Mouse (Mus musculus) heart, embryonic 11.5 days (tissue): ENCODE measurements around the gene Pcdh9. TPM values are rescaled to one million over a fixed set of nuclear protein-coding genes. Genes with fewer than 3 reads are reported as not detected.

ENCODE experiments used
- ATAC-seq: fragments of 200-750 bp; cut with Nextera tagmentation; replicated peaks from 2 replicates; pipeline ENCODE4 v1.8.0; 2017; ENCODE audit warnings: moderate library complexity; ENCODE audit not compliant: insufficient number of reproducible peaks, low FRiP score, low TSS enrichment
- H3K27ac ChIP-seq: fragments of 300-500 bp; sonication (generic); 2 replicates; pipeline ENCODE4 v1.5.1; 2014; ENCODE audit warnings: mild to moderate bottlenecking, low read depth, low read length
- H3K27me3 ChIP-seq: fragments of 300-500 bp; sonication (generic); 2 replicates; pipeline ENCODE4 v1.6.1; 2014; ENCODE audit warnings: mild to moderate bottlenecking, low read length, mixed read lengths; ENCODE audit not compliant: control insufficient read depth, insufficient read depth
- H3K36me3 ChIP-seq: fragments of 300-500 bp; sonication (generic); 2 replicates; pipeline ENCODE4 v1.6.1; 2014; ENCODE audit warnings: mild to moderate bottlenecking, low read length, moderate library complexity, mixed read lengths; ENCODE audit not compliant: control insufficient read depth, insufficient read depth
- H3K4me1 ChIP-seq: fragments of 300-500 bp; sonication (generic); 2 replicates; pipeline ENCODE4 v1.6.1; 2014; ENCODE audit warnings: low read length; ENCODE audit not compliant: control insufficient read depth, insufficient read depth
- H3K4me2 ChIP-seq: fragments of 300-500 bp; sonication (generic); 2 replicates; pipeline ENCODE4 v1.6.1; 2014; ENCODE audit warnings: mild to moderate bottlenecking, moderate library complexity
- H3K4me3 ChIP-seq: fragments of 300-500 bp; sonication (generic); 2 replicates; pipeline ENCODE4 v1.5.1; 2014; ENCODE audit warnings: low read depth, low read length
- H3K9ac ChIP-seq: fragments of 300-500 bp; sonication (generic); 2 replicates; pipeline ENCODE4 v1.6.1; 2014; ENCODE audit warnings: mild to moderate bottlenecking, low read depth, low read length, moderate library complexity
- H3K9me3 ChIP-seq: fragments of 300-500 bp; sonication (generic); replicated peaks from 2 replicates; pipeline ENCODE4 v1.6.1; 2016; ENCODE audit warnings: low read length; ENCODE audit not compliant: control insufficient read depth
- WGBS: fragments of 180-500 bp; shearing (Covaris S2); extraction: QIAGEN DNeasy Blood & Tissue Kit; methylation state at CpG from one replicate; pipeline ENCODE4 v1.1.7; 2014; ENCODE audit not compliant: insufficient replicate concordance; 5-methylcytosine and 5-hydroxymethylcytosine counted together
- polyA plus RNA-seq: library from polyadenylated mRNA; unstranded; fragments of >200 nt; fragmentation: Nextera tagmentation; extraction: Ambion mirVana; gene quantifications from 2 replicates; pipeline ENCODE4 v1.2.1, GENCODE M21; 2014

Pcdh9 gene
- polyA plus RNA-seq, 1 experiment from 2014 or later: 5.6 TPM

DNA sequence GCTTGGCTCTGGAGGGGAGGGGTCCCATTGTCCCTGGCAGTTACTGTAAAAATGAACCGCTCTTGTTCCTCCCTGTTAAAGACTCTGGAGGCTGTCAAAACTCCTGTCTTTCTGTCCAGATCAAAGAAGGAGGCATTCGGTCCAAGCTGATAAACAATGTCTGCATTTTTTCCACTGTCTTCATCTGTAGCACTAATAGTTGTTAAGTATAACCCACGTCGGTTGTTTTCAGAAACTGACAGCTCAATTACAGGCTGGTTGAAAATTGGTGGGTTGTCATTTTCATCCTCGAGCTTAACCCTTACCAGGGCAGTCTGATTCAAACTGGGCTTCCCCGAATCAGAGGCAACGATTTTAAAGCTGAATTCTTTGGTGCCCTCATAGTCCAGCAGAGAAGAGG, 3.4 kb downstream of the Pcdh9 start:
- Histone ChIP-seq H3K9ac (no peak overlapping the region), H3K4me1 (no peaks in the 10 kb centered on the region), H3K4me3 (no peak overlapping the region), H3K9me3 (no peaks in the 10 kb centered on the region), H3K36me3 (no peaks in the 10 kb centered on the region), H3K4me2 (no peak overlapping the region), H3K27ac (no peak overlapping the region), H3K27me3 (no peaks in the 10 kb centered on the region)
- ATAC-seq: no peak
- WGBS: 45% methylated on average over 7 of the region's 7 CpGs

DNA sequence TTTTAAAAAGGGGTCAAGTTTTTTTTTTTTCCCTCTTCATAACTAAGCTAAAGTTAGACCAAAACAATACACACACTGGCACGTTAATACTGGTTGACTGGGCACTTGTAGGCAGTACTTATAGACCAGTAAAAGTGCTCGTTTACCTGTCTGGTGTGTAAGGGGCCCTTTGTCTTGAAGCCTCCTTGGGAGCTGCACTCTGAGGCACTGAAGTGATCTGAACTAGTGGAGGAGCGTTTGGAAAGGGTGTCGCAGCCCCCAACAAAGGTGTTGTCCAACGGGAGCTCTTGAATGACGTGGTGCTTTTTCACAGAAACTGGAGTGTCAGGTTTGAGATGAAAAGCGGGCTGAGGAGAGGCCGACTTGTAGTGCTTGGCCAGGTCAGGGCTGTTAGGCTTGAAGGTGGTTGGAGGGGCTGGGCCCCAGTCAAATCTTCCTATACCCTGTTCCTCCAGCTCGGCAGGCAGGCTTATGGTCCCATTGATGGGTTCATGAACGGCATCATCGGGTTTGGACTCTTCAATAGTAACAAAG, 4.9 kb downstream of the Pcdh9 start:
- Histone ChIP-seq H3K36me3 (no peaks in the 10 kb centered on the region), H3K27me3 (no peaks in the 10 kb centered on the region), H3K4me2 (no peak overlapping the region), H3K4me3 (no peak overlapping the region), H3K27ac (no peak overlapping the region), H3K9me3 (no peaks in the 10 kb centered on the region), H3K9ac (no peak overlapping the region), H3K4me1 (no peaks in the 10 kb centered on the region)
- WGBS: 77% methylated on average over 11 of the region's 11 CpGs
- no peak for ATAC-seq

DNA sequence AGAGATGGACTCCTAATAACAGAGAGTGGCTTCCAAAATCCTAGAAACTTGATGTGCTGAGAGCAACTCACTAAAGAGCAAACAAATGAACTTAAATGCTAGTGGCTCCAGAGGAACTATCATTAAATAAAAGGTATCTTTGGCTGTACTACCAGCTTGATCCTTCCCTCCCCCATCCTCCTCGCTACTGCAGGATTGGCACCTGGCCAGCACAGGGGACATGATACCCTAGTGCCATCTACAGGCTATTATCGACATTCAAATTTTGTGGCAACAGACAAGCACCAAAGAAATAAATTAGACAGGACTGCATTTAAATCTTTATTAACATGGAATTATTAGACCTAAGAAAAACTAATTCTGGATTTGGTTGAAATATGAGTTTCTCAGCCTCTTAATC, 6.0 kb downstream of the Pcdh9 start:
- Histone ChIP-seq H3K9ac (no peak overlapping the region), H3K9me3 (no peaks in the 10 kb centered on the region), H3K4me2 (no peak overlapping the region), H3K4me3 (no peak overlapping the region), H3K27ac (no peak overlapping the region), H3K4me1 (no peaks in the 10 kb centered on the region), H3K27me3 (no peaks in the 10 kb centered on the region), H3K36me3 (no peaks in the 10 kb centered on the region)
- no peak for ATAC-seq
- WGBS: 8% methylated on average over 2 of the region's 2 CpGs

DNA sequence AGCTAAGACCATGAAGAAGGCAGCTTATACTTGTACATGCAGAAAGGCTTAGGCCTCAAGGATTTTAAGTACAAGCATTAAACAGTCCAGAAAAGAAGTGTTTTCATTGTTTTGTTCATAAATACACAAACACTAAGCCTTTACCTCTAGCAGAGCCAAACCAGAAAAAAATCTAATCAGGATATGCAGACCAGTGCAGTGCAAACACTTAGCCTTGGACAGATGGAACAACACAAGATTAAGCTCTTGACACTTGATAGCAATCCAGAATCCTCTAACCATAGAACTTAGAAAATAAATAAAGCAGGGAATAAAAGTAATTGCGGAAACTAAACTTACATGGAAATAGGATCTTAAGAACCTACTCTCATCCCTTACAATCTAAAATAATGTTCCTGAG, 10.4 kb downstream of the Pcdh9 start:
- Histone ChIP-seq H3K9ac (no peak overlapping the region), H3K4me3 (no peak overlapping the region), H3K4me2 (no peak overlapping the region), H3K4me1 (no peaks in the 10 kb centered on the region), H3K27ac (no peak overlapping the region), H3K9me3 (no peaks in the 10 kb centered on the region), H3K36me3 (no peaks in the 10 kb centered on the region), H3K27me3 (no peaks in the 10 kb centered on the region)
- no peak for ATAC-seq
- 86% methylated on average over 1 of the region's 1 CpGs for WGBS

DNA sequence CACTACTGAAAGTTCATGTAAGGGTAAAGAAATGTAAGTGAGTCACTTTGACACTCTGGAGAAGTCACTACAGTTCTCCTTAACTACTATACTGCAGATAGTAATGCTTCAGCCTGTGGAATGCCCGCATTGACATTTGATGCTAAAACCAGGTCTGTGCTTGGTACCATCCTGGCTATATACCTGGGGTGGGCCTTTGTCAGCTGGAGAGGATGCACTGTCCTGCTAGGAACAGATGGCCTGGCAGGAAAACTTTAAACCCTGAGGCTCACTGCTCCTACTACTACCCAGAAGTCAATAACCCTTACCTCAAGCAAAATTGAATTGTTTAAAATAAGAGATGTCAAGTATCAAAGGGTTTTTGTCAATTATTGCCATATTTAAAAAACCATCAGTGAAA, 14.5 kb downstream of the Pcdh9 start:
- ATAC-seq: no peak
- Histone ChIP-seq H3K36me3 (no peaks in the 10 kb centered on the region), H3K4me3 (no peak overlapping the region), H3K9ac (no peak overlapping the region), H3K27ac (no peak overlapping the region), H3K4me1 (no peaks in the 10 kb centered on the region), H3K27me3 (no peaks in the 10 kb centered on the region), H3K9me3 (no peaks in the 10 kb centered on the region), H3K4me2 (no peak overlapping the region)
- WGBS: 72% methylated on average over 1 of the region's 1 CpGs

DNA sequence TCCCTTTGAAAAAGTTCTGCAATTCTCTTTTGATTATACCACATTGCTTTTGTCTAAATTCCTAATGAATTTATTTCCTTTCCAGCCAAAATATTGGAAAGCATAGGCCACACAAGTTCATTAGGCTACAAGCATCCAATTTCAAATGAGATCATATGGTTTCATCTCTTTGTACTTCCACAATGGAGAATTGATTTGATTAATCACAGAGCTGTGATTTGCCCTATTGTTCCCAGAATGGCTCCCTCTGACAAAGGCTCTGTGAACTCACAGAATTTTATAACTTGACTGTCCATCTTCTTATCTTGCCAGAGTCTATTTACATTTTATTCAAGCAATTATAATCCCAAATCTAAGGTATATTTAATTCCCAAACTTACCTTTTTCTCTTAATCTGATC, 22.3 kb downstream of the Pcdh9 start:
- no peak overlapping the region for H3K9ac ChIP-seq
- H3K27me3 ChIP-seq: no peaks in the 10 kb centered on the region
- H3K4me2 ChIP-seq: no peak overlapping the region
- H3K9me3 ChIP-seq: no peaks in the 10 kb centered on the region
- H3K27ac ChIP-seq: no peak overlapping the region
- H3K4me1 ChIP-seq: no peaks in the 10 kb centered on the region
- H3K36me3 ChIP-seq: no peaks in the 10 kb centered on the region
- ATAC-seq: no peak
- no peak overlapping the region for H3K4me3 ChIP-seq

DNA sequence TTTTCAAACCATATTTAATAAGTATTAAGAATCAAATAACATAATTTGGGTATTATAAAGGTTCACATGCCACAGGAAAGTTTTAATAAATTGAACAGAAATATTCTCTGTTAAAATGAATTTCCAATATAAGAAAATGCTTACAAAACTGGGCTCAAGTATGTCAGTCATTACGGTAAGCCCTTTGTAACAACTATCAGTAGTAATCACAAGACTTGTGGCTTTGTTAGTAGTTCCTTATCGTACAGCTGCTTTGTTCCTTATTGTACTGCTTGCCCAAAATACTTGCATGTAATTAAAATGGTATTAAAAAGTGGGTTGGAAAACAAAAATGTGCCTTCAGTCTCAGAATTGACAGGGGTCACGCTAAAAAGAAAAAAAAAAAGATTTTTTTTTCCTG, 32.4 kb downstream of the Pcdh9 start:
- no peak overlapping the region for H3K9ac ChIP-seq
- 83% methylated on average over 3 of the region's 3 CpGs for WGBS
- H3K36me3 ChIP-seq: no peaks in the 10 kb centered on the region
- H3K4me2 ChIP-seq: no peak overlapping the region
- ATAC-seq: no peak
- H3K27me3 ChIP-seq: no peaks in the 10 kb centered on the region
- no peaks in the 10 kb centered on the region for H3K9me3 ChIP-seq
- H3K27ac ChIP-seq: no peak overlapping the region
- H3K4me1 ChIP-seq: no peaks in the 10 kb centered on the region
- no peak overlapping the region for H3K4me3 ChIP-seq

DNA sequence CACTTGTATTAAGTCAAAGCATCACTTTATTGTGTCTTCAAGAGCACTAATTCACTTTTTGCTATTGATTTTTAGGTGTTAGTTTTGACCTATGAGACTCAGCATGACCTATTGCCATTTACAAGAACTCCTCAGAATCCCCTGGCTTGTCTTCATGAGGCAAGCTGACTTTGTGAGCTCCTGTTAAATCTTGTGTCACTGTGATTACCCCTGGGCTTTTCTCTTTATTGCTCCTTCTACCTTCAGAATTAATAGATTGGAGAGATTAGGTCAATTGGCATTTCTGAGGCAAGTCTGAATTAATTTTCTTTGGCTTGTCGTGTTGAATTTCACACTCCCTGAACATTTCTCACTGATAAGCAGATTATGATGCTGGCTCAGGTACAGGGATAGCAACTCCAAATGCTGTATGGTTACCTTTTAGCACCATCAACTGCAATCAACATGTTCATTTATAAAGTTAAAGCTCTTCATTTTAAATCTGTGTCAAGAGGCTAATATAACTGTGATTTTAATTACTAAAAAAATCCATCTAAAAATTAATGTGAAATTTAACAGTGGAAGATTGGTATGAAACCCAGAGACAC, 44.3 kb downstream of the Pcdh9 start:
- ATAC-seq: no peak
- H3K27me3 ChIP-seq: no peaks in the 10 kb centered on the region
- no peak overlapping the region for H3K4me2 ChIP-seq
- H3K4me1 ChIP-seq: no peaks in the 10 kb centered on the region
- H3K9me3 ChIP-seq: no peaks in the 10 kb centered on the region
- no peak overlapping the region for H3K27ac ChIP-seq
- WGBS: 36% methylated on average over 1 of the region's 1 CpGs
- no peaks in the 10 kb centered on the region for H3K36me3 ChIP-seq
- no peak overlapping the region for H3K9ac ChIP-seq
- H3K4me3 ChIP-seq: no peak overlapping the region

DNA sequence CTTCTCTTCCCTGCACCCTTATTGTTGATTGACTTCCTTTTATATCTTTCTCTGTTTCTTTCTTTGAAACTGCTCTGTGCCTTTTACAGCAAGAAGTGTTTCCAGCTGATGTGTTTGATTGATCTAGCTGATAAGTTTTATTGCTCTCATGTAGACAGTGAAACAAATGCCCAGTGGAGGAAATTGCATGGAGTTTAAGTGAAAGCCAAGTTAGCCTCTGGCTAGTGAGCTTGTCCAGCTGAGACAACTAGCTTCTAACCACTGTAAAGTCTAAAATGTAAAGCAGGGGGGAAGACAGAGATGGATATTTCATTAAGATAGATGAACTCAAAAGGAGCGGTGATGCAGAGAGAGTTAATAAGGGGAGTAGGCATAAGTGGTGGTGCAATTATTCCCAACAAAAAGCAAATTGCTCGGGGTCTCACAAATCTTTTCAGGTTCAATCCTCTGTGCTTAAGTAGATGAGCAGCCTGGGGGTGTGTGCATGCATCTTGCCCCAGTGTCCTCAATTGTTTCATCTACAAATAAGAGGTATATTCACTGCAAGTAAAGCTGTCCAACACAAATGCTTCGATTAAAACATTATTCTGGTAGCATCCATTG, 47.7 kb downstream of the Pcdh9 start:
- ATAC-seq: no peak
- H3K4me3 ChIP-seq: no peak overlapping the region
- no peak overlapping the region for H3K9ac ChIP-seq
- H3K9me3 ChIP-seq: no peaks in the 10 kb centered on the region
- 76% methylated on average over 3 of the region's 3 CpGs for WGBS
- H3K4me1 ChIP-seq: no peaks in the 10 kb centered on the region
- H3K27me3 ChIP-seq: no peaks in the 10 kb centered on the region
- no peaks in the 10 kb centered on the region for H3K36me3 ChIP-seq
- no peak overlapping the region for H3K4me2 ChIP-seq
- no peak overlapping the region for H3K27ac ChIP-seq
